Mouse (Mus musculus) regulatory T cell (primary cell): ENCODE measurements at regions not wholly inside any gene's neighbourhood (a gene's known extent, or its start where the extent isn't known, plus 50 kb on each side); places are given as distances from the start of the nearest gene placed in this dataset.
"Not testable (repeated sequence)": the region's sequence is repeated elsewhere in the genome, so short reads cannot be mapped to it uniquely, and the experiment has no call there.

ENCODE experiments used
- in situ Hi-C: fragments of 300-600 bp; cut with MboI, MseI; formaldehyde crosslinking; loops from one replicate; pipeline ENCODE4 v1.15.1; 2025; ENCODE audit warnings: high pct_unique_total_duplicates

DNA sequence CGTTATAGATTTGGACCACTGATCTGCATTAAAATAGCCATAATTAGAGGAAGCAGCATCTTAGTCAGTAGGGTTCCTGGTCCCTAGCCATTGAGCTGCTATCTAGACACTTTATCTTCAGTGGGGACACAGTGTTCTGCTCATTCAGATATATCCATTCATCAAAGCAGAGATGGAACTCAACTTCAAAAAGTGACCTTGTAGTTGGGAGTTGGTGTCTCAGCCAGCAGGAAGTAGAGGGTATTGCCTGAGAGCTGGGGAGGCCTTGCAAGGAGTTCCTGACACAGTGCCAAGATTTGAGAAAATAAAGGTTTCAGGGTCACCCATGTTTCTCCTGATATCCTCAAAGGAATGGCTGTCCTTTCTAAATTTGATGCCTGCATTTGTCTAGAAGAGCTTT lies 304.7 kb upstream of the Shh start:
- in situ Hi-C loops, result no loop called here

DNA sequence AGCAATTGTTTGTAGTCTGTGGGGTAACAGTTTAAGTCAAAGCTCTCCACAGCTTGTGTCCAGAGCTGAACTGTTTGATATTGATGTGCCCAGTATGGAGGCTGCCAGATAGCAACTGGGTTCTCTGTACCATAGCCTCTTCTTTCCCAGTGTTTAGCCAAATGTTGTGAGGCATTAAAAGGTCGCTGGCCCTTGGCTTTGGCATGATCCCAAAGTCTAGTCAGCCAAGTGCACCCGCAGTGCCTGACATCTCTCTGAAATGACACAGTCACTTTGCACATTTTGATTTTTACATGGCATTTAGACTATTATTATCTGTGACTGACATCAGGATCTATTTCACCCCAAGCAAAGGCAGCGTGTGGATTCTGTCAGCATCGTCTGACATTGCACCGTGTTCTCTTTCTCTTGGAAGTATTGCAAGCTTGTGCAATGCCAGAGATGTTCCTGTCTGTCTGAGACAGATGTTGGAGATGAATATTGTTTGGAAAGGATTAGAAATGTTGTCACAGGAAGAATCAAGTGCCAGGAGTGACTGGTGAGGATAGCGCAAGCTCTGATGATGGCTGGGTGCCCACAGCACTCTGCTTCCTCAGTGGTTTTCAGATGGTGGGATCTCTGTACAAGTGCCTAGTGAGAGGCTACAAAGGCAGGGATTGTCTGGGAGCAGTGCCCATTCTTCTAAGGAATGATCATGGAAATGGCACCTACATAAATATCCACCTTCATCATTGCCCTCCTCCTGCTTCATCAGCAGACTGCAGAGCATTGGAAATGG lies 289.3 kb upstream of the Shh start:
- in situ Hi-C loops, result no loop called here

DNA sequence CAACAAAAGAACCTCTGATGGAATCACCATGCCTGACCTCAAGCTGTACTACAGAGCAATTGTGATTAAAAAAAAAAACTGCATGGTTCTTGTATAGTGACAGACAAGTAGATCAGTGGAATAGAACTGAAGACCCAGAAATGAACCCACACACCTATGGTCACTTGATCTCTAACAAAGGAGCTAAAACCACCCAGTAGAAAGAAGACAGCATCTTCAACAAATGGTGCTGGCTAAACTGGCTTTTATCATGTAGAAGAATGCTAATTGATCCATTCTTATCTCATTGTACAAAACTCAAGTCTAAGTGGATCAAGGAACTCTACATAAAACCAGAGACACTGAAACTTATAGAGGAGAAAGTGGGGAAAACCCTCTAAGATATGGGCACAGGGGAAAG lies 284.8 kb upstream of the Shh start:
- in situ Hi-C loops, result not testable (repeated sequence)

DNA sequence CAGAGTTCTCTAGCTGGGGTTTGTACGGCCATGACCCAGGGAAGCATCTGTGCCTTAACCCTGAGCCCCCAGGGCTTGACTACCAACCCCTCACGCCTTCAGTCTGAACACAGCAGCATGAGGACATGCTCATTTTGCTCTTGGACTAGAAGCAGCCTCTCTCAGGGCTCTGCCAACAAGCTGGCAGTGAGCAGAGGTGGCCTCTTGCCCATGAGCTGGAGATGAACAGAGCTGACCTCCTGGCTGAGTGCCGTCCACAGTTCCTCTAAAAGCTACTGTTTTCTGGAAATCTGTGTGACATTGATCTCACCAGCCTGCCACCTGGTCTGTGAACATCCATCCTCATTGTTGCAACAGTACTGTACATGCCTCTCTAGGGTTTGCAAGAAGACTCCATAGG lies 267.7 kb upstream of the Shh start:
- in situ Hi-C loops, result no loop called here

DNA sequence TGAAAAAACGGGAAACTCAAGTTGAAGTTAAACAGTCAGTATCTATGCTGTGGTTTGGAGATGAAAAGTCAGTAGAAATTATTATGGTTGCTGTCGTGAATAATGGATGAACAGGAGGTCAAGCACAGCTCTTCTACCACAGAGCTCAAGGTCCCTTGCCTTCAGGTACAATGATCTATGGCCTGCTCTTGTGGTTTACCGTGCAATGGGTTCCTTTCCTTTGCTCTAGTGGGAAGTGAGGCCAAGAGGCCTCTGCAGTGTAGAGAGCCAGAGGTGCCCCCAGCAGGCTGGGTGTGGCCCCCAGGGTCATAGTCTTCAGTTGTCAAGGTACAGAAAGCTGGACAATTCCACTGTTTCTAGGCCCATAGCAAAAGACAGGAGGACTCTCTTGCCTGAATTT lies 255.0 kb upstream of the Shh start:
- in situ Hi-C loops, result no loop called here

DNA sequence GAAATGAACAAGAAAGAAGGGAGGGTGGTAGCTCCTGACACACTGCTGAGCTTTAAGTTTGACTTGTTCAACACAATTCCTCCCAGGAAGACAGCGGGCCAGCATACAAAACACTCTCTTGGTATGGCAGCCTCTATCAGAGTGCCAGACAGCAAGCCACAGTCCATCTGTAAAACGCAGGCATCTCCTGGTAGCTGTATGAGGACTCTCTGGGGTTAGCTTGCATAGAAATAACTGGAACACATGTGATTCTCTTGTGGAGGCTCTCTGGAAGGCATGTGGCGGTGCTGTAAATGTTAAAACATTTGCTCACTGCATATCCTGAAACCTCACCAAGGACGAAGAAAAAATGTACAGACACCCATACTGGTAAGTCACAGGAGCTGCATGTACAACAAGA lies 247.9 kb upstream of the Shh start:
- in situ Hi-C loops, result no loop called here

DNA sequence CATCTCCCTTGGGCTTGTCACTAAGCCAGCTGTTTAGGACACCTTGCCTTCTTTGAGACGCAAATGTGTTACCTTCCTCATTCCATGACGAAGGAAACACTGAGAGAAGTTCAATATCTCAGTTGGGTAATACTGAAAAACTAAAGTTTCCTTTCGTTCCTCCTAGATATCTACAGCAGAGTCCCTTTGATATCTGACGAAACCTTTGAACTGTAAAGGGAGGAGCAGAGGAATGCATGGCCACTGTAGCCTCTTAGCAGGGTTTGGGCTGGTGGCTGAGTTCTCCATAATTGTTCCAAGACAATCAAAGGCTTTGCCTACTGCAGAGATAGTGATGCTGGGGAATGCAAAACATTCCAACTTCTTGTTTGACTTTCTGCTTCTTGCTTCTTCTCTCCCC lies 243.5 kb upstream of the Shh start:
- in situ Hi-C loops, result no loop called here

DNA sequence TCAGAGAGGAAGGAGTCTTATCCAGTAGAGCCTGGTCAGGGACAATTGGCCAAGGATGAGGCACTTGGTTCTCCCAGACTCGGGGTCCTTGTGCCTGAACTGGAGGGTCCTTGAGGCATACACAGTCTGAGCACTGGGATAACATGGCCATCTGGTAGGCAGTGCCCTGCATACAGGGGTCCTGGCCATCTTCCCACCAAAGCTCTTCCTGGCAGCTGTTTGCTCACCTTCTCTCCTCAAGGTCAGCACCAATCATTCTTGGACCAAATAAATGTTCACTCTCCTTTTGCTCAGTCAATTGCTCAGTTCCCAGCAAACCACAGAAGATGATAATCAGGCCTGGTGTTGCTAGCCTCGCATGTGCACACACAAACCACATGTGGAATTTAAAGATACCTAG lies 242.6 kb upstream of the Shh start:
- in situ Hi-C loops, result no loop called here

DNA sequence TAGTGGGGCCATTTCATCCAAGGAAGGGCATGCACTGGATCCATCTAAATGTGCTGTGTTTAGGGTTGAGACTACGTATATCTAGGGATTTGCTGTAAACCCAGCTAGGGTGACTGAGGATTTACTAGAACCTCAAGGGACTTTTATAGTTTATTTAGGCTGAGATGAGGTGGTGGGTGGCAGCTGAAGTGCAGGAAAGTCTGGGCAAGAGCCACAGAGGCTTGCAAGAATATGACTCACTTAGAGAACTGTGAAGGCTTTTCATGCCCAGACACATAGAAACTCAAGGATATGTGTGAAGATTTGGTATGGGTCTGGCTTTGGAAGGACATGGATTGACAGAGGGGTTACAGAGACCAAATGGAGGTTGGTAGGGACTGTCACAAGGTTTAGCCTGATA lies 237.3 kb upstream of the Shh start:
- in situ Hi-C loops, result no loop called here

DNA sequence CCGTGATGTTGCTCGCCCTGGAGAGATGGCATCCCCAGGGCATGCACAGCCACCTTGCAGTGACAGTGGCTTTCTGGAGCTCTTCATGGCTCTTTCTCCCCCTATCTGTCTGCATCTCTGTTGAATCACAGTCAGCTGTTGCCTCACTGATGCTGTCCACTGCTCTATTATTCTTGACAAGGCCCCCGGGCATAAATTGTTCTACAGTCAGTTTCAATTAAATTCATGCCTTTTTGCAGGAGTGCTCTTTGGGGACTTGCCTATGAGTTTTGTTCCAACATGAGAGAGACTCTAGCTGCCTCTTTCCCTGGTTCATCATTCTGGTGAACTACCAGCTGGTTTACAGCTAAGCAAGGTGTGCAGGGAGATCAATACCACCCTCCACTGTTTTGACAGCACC lies 229.9 kb upstream of the Shh start:
- in situ Hi-C loops, result no loop called here

DNA sequence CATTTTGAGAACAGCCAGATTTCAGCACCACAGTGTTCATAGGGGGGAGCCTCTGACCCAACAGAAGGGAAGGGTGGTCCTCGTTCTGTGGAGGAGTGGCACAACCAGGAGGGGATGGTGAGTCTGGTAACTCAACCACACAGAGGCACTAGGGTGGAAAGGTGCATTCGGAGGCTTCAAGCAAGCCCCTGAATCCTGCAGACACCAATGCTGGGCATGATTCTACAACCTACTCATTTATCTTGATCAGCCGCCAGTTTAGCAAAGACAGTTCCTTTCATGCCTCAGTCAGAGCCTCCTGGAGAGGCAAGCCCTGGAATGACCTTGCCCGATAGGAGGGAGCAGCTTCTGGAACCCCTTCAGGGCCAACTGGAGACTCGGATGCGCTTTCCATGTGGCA lies 223.1 kb upstream of the Shh start:
- in situ Hi-C loops, result no loop called here

DNA sequence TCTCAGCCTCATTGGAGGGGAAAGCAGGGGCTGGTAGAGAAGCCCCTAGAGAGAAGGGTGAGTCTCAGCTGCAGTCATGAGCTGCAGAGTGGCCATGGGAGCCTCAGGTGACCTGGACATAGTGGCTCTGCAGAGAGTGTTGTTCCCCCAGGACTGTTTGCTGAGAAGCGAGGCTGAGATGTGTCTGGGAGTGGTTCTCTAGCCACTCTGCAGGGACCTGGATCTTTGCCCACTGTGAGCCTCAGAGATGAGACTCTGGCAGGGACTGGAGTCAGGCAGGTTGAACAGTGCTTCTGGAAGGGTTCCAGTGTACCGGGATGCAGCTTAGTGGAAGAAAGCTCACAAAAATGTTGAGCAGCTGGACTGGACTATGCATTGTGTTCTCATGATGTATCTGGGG lies 222.6 kb upstream of the Shh start:
- in situ Hi-C loops, result no loop called here

DNA sequence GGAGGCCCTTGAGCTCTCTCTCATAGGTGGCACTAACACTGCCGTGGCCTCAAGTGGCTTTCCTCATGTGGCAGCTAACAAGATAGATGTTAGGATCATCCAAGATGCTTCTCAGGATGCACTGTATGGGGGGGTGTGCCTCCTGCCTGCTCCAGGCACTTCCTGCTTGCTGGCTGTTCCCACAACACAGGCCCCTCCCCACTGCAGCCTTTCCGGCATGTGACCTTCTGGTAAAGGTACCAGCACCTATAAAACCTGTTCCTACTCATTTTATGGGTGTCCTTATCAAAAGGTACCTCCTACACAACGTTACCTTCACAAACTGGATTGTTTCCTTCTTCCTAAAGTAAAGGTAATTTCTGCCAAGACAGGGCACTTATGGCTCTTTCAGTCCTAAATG lies 222.1 kb upstream of the Shh start:
- in situ Hi-C loops, result no loop called here

DNA sequence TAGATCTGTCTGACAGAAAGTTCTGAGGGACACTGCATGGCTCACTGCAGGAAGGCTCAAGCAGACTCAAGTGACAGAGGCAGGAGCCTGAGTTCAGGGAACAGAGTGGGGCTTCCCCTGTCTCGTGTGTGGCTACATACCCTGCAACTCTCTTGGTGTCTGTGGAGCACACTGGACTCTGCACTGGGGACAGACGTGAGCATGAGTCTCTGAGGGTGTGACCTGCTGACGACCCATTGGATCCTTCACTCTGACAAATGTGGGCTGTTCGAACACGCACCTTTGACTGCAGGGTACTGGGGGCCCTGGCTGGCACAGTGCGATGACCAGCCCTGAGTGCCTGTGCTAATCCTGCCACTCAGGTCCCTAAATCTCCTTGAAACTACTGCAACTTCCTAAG lies 215.8 kb upstream of the Shh start:
- in situ Hi-C loops, result no loop called here

DNA sequence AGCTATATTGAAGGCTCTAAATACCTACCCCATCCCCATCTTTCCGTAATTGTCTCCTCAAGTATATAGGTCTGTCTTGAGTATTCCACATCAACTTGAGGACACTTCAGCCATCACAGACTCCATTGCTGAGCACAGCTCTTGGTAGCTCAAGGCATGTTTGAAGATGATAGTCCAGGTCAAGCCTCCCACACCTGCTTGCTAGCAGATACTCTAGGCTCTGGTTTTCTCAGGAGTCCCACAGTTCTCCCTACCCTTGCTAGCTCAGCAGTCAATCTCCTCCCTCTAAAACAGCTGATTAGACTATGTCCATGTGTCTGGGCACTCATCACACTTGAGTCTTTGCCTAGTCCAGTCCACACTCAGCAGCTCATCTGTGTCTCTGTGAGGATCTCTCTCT lies 213.3 kb upstream of the Shh start:
- in situ Hi-C loops, result no loop called here

DNA sequence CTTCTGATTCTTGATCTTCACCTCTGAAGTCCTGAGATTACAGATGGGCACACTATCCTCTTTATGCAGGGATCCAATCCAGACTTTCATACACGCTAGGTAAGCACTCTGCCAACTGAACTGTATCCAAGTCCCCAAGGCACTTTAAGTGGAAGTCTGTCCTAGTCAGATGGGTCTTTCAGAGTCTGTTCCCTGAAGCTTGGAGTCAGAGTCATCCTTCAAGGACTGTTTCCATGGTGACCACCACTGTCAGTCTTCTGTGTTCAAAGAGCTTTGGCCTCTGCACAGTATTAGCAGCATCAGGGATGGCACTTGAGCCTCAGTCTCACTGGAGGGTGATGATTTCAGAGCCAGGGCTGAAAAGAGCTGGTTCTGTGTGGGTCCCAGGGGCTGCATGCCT lies 212.7 kb upstream of the Shh start:
- in situ Hi-C loops, result no loop called here

DNA sequence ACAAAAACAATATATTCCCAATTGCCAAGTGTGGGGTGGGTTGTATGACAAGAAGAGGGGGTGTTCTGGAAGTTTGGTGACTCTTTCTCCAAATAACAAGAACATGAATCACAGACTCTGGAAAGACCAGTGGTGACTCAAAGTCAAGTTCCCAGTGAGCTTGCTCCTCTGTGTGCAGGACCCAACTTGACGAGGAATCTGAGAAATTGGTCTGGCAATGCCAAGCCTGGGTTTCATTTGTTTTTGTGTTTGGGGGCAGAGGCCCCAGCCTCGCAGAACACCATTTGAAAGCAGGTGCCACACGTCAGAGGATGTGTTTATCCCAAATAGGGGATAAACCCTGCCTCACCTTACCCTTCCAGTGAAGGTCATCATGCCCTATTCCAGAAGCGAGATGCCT lies 163.1 kb upstream of the Shh start:
- in situ Hi-C loops, result no loop called here

DNA sequence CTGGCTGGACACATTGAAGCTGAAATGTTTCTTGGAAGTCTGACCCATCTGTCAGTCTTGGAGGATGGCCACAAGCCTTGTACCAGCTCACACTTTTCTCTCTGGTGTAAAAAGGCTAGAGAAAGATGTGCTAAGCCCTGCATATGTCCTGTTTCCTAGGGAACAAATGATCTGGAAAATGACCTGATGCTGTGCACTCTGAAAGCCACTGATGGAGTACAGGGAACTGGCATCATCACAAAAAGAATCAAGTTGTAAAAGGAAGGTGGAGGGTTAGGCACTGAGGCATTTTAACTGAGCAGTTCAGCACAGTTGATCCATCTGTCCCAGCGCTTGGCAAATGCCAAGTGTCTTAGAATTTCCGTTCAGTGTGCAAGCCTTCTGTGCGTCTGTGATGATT lies 144.8 kb upstream of the Shh start:
- in situ Hi-C loops, result no loop called here

DNA sequence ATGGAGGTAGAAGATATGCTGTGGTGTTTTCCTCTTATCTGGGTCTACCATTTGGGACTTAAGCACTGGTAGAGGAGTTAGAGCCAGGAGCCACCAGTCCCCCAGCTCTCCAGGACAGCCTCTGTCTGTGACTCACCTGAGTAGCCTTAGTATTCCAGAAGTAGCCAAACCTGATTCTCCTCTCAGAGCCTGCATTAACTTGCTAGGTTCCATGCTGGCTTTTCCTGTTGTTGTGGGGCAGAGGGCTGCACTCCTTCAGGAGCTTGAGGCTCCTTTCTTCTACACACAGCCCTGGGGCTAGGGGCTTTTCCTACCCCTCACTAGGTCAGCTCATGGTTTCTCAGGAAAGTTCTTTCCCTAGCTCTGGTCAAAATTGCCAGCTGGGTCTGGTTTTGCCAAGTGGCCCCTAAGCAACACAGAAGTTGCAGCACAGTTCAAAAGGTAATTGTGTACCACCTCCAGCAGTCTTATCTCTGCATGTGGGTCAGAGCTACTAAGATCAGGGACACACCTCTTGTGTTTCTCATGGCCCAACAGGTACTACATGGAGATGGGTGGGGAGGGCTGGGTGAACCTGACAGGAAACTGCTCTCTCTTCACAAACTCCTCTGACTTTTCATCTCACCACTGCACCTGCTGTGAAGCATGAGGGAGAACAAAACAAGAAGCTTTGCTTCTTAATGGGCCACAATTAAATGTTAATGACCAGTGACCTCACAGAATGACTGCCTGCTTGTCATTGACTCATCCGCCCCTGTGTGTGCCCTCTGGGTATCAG lies 129.7 kb upstream of the Shh start:
- in situ Hi-C loops, result no loop called here

DNA sequence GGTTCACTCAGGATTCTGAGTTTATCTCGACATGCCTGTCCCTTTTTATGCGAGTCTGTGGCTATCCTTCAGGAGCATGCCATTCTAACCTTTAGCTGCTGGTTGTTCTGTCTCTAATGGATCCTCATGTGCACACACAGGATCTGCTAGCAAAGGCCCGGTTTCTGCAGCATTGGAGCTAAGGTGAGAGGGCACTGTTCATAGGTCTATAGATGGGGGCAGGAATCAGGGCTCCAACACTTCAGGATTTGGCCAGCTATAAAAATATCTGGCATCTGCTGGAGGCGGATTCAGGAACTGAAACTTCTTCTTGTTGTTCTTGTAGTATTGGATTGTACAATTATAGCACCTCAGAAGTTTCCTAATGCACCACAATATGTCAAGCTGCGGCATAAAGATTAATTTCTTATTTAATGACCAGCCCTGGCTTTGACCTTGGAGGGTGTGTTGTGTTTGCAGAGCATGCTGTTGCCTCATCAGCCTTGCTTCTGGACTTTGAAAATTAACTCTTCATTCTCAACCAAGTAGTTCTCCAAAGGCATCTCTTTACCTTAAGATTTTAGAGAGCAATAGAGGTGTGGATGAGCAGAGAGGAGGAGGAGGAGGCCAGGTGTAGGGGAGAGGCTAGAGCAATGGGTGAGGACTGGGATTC lies 104.4 kb upstream of the Shh start:
- in situ Hi-C loops, result no loop called here

DNA sequence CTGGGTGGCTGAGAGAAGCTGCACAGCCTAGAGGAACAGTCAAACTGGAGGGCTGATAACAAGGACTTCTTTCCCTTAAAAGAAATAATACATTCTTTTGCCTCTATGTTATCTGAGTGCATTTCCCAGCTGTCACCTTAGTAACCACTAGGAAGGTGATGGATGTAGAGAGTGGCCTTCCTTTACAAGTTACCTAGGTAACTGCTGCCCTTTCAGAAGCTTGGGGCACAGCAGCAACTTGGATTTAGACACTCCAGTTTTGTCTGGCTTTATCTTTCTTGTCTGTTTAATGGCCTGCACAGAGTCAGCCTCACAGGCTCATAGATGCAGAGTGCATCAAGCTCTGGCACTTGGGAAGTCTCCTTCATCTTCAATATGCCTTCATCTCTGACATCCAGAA lies 101.4 kb upstream of the Shh start:
- in situ Hi-C loops, result loop anchor here (5.0 kb wide), 1 partner anchor 69 kb away; no protein-coding TSS in a partner anchor

DNA sequence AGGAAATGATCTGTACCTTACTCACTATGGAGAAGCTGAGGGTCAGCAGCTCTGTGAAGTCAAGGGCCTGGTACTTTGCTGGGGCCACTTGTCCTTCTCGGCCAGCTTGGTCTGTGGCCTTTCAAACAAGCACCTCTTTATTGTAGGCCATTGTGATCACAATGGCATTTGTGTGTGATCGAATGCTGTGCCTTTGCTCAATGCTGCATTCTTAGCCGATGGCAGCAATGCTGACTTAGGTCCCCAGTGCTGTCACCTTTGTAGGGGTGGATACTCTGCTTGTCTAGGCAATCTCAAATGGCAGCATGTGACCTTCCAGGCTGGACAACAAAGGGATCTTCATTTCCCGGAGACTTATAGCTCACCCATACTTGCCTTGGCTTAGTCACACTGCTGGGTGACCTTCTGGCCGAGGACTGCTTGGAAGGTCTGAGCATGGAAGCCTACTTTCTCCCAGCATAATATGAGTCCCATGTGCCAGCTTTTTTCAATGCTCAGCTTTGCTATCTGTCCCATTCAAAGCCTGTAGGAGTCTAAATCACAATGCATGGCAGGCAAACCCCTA lies 100.4 kb upstream of the Shh start:
- in situ Hi-C loops, result loop anchor here (5.0 kb wide), 1 partner anchor 70 kb away; no protein-coding TSS in a partner anchor

DNA sequence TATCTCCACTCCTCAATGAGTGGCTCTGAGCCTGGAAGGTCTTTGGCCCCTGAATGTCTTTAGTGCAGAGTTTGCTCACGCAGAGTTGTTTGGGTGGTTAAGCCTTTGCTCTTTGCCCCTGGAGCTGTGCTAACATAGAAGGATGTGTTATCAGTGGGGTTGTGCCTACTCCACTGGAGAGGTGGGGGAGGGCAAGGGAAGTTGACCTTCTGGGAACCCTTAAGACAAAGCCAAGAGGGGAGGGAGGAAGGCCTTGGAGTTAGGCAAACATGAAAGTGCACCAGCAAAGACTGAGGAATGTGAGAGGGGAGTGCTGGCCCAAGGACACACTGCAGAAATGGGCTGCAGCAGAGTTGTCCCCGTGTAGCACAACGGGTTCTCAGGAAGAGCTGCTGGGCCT lies 96.3 kb upstream of the Shh start:
- in situ Hi-C loops, result no loop called here
